In genomic region chr11:120539285-120540014, GRCm38 (mm10) we compare ENCODE assay signal across 7 mouse cellular contexts. TPM values are rescaled to one million over a fixed set of nuclear protein-coding genes. Genes with fewer than 3 reads are reported as not detected.
DNase-seq lines count a peak whose midpoint lies in the region; ATAC-seq and TF ChIP-seq lines count a peak whose summit lies in the region.

No protein-coding gene starts in this region.

- H3K4me1 ChIP-seq in E14TG2a.4 (replicated peaks; ENCODE audit: low read depth, low read length), result peaks cover 47% of the 10 kb centered on the region
- H3K4me1 ChIP-seq in intestine, postnatal 0 days (replicated peaks; ENCODE audit: control insufficient read depth, insufficient read depth, low read length), result peaks cover 17% of the 10 kb centered on the region; the same call in 1 of the 2 replicates
- peaks cover 23% of the 10 kb centered on the region for H3K4me1 ChIP-seq in liver, postnatal 0 days (ENCODE audit: insufficient read depth)
- H3K4me1 ChIP-seq in stomach, postnatal 0 days (replicated peaks; ENCODE audit: control insufficient read depth, insufficient read depth), result peaks cover 14% of the 10 kb centered on the region

- H3K36me3 ChIP-seq in E14TG2a.4 (ENCODE audit: insufficient read depth, low read length), result peaks cover 27% of the 10 kb centered on the region
- peaks cover 18% of the 10 kb centered on the region; the same call in 1 of the 2 replicates for H3K36me3 ChIP-seq in intestine, postnatal 0 days (ENCODE audit: control insufficient read depth, insufficient read depth)
- H3K36me3 ChIP-seq in liver, postnatal 0 days (replicated peaks; ENCODE audit: insufficient read depth, low read length), result peaks cover 18% of the 10 kb centered on the region
- peaks cover 7% of the 10 kb centered on the region for H3K36me3 ChIP-seq in stomach, postnatal 0 days (ENCODE audit: control insufficient read depth, insufficient read depth, low read length)

- DNase-seq in embryo, embryonic 10 days (ENCODE audit: low spot score), result peak; percentile 42
- DNase-seq in liver, postnatal 0 days, result peak; percentile 74
- DNase-seq in stomach, postnatal 0 days (ENCODE audit: low spot score), result peak; percentile 88
- no peak for DNase-seq in layer of hippocampus, postnatal 25 days (ENCODE audit: extremely low spot score in 1 of 2, low spot score in 1 of 2)

- H3K9ac ChIP-seq in intestine, postnatal 0 days (ENCODE audit: low read depth, low read length), result no peak overlapping the region
- H3K9ac ChIP-seq in liver, postnatal 0 days (replicated peaks), result peak overlapping the region; percentile 38; the same call in 1 of the 2 replicates
- no peak overlapping the region for H3K9ac ChIP-seq in stomach, postnatal 0 days (ENCODE audit: low read length)

- ATAC-seq in intestine, postnatal 0 days, result peak; percentile 86
- peak; percentile 91 for ATAC-seq in liver, postnatal 0 days
- peak; percentile 88 for ATAC-seq in stomach, postnatal 0 days (ENCODE audit: low FRiP score, low TSS enrichment)
- ATAC-seq in monocyte, adult 5-6 weeks (replicated peaks; ENCODE audit: insufficient number of reproducible peaks, low FRiP score, low TSS enrichment, poor library complexity, severe bottlenecking), result no peak

- 15% methylated on average over 10 of the region's 10 CpGs for WGBS in intestine, postnatal 0 days
- 37% methylated on average over 10 of the region's 10 CpGs for WGBS in liver, postnatal 0 days (ENCODE audit: insufficient replicate concordance)
- 19% methylated on average over 10 of the region's 10 CpGs for WGBS in stomach, postnatal 0 days

- TF ChIP-seq EP300 in liver, postnatal 0 days (IDR thresholded peaks at IDR 0.05; ENCODE audit: low read depth), result no peak
- no peak for TF ChIP-seq EP300 in stomach, postnatal 0 days (optimal IDR thresholded peaks at IDR 0.05)

- H3K27ac ChIP-seq in intestine, postnatal 0 days (ENCODE audit: low read depth, low read length), result peak overlapping the region; percentile 50
- H3K27ac ChIP-seq in liver, postnatal 0 days (ENCODE audit: low read depth), result peak overlapping the region; percentile 85
- H3K27ac ChIP-seq in stomach, postnatal 0 days (replicated peaks), result peak overlapping the region; percentile 74

- H3K4me3 ChIP-seq in E14TG2a.4 (replicated peaks; ENCODE audit: low read length), result 0 out of 2 replicates have a peak overlapping the region, but pooled peaks have one; percentile 7
- H3K4me3 ChIP-seq in intestine, postnatal 0 days (ENCODE audit: low read depth, low read length), result no peak overlapping the region
- no peak overlapping the region for H3K4me3 ChIP-seq in liver, postnatal 0 days (ENCODE audit: low read depth, low read length)
- no peak overlapping the region for H3K4me3 ChIP-seq in stomach, postnatal 0 days (ENCODE audit: low read depth, low read length)

- no peak overlapping the region for H3K4me2 ChIP-seq in intestine, postnatal 0 days (replicated peaks; ENCODE audit: low read depth)
- H3K4me2 ChIP-seq in liver, postnatal 0 days (ENCODE audit: low read depth, low read length), result no peak overlapping the region
- H3K4me2 ChIP-seq in stomach, postnatal 0 days (replicated peaks; ENCODE audit: low read depth), result no peak overlapping the region

- no peaks in the 10 kb centered on the region for H3K9me3 ChIP-seq in E14TG2a.4 (ENCODE audit: low read length)
- H3K9me3 ChIP-seq in intestine, postnatal 0 days (ENCODE audit: control insufficient read depth), result no peaks in the 10 kb centered on the region
- no peaks in the 10 kb centered on the region for H3K9me3 ChIP-seq in liver, postnatal 0 days (ENCODE audit: low read length)
- H3K9me3 ChIP-seq in stomach, postnatal 0 days (ENCODE audit: control insufficient read depth, low read length), result no peaks in the 10 kb centered on the region

- no peak for TF ChIP-seq CTCF in E14TG2a.4 (conservative IDR thresholded peaks at IDR 0.05; ENCODE audit: low read length)
- no peak for TF ChIP-seq CTCF in intestine, postnatal 0 days (IDR thresholded peaks at IDR 0.05; ENCODE audit: low read depth)
- TF ChIP-seq CTCF in liver, postnatal 0 days (IDR thresholded peaks at IDR 0.05; ENCODE audit: low read depth), result no peak
- no peak for TF ChIP-seq CTCF in stomach, postnatal 0 days (IDR thresholded peaks at IDR 0.05; ENCODE audit: low read depth)

- peaks cover 39% of the 10 kb centered on the region for H3K27me3 ChIP-seq in E14TG2a.4 (ENCODE audit: insufficient read depth, low read length)
- no peaks in the 10 kb centered on the region for H3K27me3 ChIP-seq in intestine, postnatal 0 days (replicated peaks; ENCODE audit: control insufficient read depth, insufficient read depth, low read length)
- no peaks in the 10 kb centered on the region for H3K27me3 ChIP-seq in liver, postnatal 0 days (ENCODE audit: insufficient read depth, low read length)
- no peaks in the 10 kb centered on the region for H3K27me3 ChIP-seq in stomach, postnatal 0 days (ENCODE audit: control insufficient read depth, insufficient read depth, low read length)

RNA-seq across cellular contexts. Expression of gene Gcgr, which starts 9.0 kb away (rescaled TPM):
- 1.0 and 1.6 TPM in 2 replicates for polyA plus RNA-seq in intestine, postnatal 0 days (2015; fragmentation: Nextera tagmentation; extraction: Ambion mirVana)
- 58.5 and 66.9 TPM in 2 replicates for polyA plus RNA-seq in liver, postnatal 0 days (2015; fragmentation: Nextera tagmentation; extraction: Ambion mirVana)
- 3.5 and 5.8 TPM in 2 replicates for polyA plus RNA-seq in stomach, postnatal 0 days (2015; fragmentation: Nextera tagmentation; extraction: Ambion mirVana)
- total RNA-seq in monocyte, adult 5-6 weeks (2017), result not detected in 3 replicates
- under 1 TPM; 0.15 to 0.19 TPM for total RNA-seq in layer of hippocampus, postnatal 25 days (2021)

RNA-seq across cellular contexts. Expression of gene Mcrip1, which starts 10.1 kb away (rescaled TPM):
- polyA plus RNA-seq in intestine, postnatal 0 days (2015; fragmentation: Nextera tagmentation; extraction: Ambion mirVana), result 68.7 and 73.4 TPM in 2 replicates
- polyA plus RNA-seq in liver, postnatal 0 days (2015; fragmentation: Nextera tagmentation; extraction: Ambion mirVana), result 59.2 and 61.0 TPM in 2 replicates
- polyA plus RNA-seq in stomach, postnatal 0 days (2015; fragmentation: Nextera tagmentation; extraction: Ambion mirVana), result 113 and 115 TPM in 2 replicates
- 13.8 to 21.9 TPM (median 16.9 TPM) in 3 replicates for total RNA-seq in monocyte, adult 5-6 weeks (2017)
- total RNA-seq in layer of hippocampus, postnatal 25 days (2021), result 10 to 100 TPM; 86.1 to 86.5 TPM

RNA-seq across cellular contexts. Expression of gene Ppp1r27, which starts 11.5 kb away (rescaled TPM):
- 1.4 and 1.6 TPM in 2 replicates for polyA plus RNA-seq in intestine, postnatal 0 days (2015; fragmentation: Nextera tagmentation; extraction: Ambion mirVana)
- polyA plus RNA-seq in liver, postnatal 0 days (2015; fragmentation: Nextera tagmentation; extraction: Ambion mirVana), result 0.19 and 1.5 TPM in 2 replicates
- not detected in 2 replicates for polyA plus RNA-seq in stomach, postnatal 0 days (2015; fragmentation: Nextera tagmentation; extraction: Ambion mirVana)
- not detected in 3 replicates for total RNA-seq in monocyte, adult 5-6 weeks (2017)
- total RNA-seq in layer of hippocampus, postnatal 25 days (2021), result not detected

RNA-seq across cellular contexts. Expression of gene P4hb, which starts 33.6 kb away (rescaled TPM):
- polyA plus RNA-seq in intestine, postnatal 0 days (2015; fragmentation: Nextera tagmentation; extraction: Ambion mirVana), result 2,516 and 2,539 TPM in 2 replicates
- 683 and 697 TPM in 2 replicates for polyA plus RNA-seq in liver, postnatal 0 days (2015; fragmentation: Nextera tagmentation; extraction: Ambion mirVana)
- 858 and 892 TPM in 2 replicates for polyA plus RNA-seq in stomach, postnatal 0 days (2015; fragmentation: Nextera tagmentation; extraction: Ambion mirVana)
- 331 to 434 TPM (median 349 TPM) in 3 replicates for total RNA-seq in monocyte, adult 5-6 weeks (2017)
- 100 to 1,000 TPM; 127 to 136 TPM for total RNA-seq in layer of hippocampus, postnatal 25 days (2021)

RNA-seq across cellular contexts. Expression of gene Arhgdia, which starts 42.0 kb away (rescaled TPM):
- 474 and 493 TPM in 2 replicates for polyA plus RNA-seq in intestine, postnatal 0 days (2015; fragmentation: Nextera tagmentation; extraction: Ambion mirVana)
- polyA plus RNA-seq in liver, postnatal 0 days (2015; fragmentation: Nextera tagmentation; extraction: Ambion mirVana), result 148 and 156 TPM in 2 replicates
- 352 and 362 TPM in 2 replicates for polyA plus RNA-seq in stomach, postnatal 0 days (2015; fragmentation: Nextera tagmentation; extraction: Ambion mirVana)
- total RNA-seq in monocyte, adult 5-6 weeks (2017), result 163 to 262 TPM (median 173 TPM) in 3 replicates
- 100 to 1,000 TPM; 306 to 324 TPM for total RNA-seq in layer of hippocampus, postnatal 25 days (2021)

Comparison
In these comparisons a context has a peak if more than half of its experiments do, and no peak if none do; other contexts are left out.
1. DNase-seq: peak in embryo, embryonic 10 days (single experiment), liver, postnatal 0 days (single experiment) and stomach, postnatal 0 days (single experiment); none in layer of hippocampus, postnatal 25 days (0 of 2).
2. Peak in every context shown above with its lines, with median percentiles within 50 percentile points of each other: H3K27ac ChIP-seq.